Mouse (Mus musculus) erythroblast, embryonic 14.5 days (primary cell): ENCODE measurements around the gene 4930442H23Rik.

Source experiments
- GATA1 ChIP-seq: IDR thresholded peaks from 2 replicates; pipeline ENCODE4 v1.6.1; 2012; ENCODE audit warnings: low read length, inconsistent platforms, mixed read lengths
- TAL1 ChIP-seq: IDR thresholded peaks from 3 replicates; pipeline ENCODE4 v1.6.1; 2012; ENCODE audit warnings: low read length, inconsistent platforms, mixed read lengths

DNA sequence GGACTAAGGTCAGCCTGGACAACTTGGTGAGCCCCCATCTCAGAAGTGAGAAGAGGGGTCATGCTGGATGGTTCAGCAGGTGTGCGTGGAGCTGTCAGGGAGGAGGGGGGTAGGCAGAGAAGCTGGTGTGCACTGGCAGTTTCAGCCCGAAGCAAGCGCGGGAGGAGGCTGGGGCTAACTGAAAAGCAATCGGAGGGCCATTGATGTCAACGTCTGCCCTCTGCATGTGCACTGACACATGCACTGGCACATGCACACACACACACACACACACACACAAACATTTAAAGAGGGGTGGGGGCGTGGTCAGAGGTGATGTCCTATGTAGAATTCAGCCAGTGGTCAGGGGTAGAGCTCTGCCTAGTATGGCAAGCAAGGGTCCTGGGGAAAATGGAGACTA is 47.8 kb upstream of the 4930442H23Rik start:
- TF ChIP-seq GATA1 (no peak), TAL1 (no peak)
